Mouse (Mus musculus) left cerebral cortex, adult 9 months (tissue): ENCODE results near the gene Apol10b.
"Not testable (repeated sequence)": the region's sequence is repeated elsewhere in the genome, so short reads cannot be mapped to it uniquely, and the experiment has no call there.

ENCODE experiments used
- DNase-seq, 2 experiments: peaks; one replicate each; pipeline ENCODE4 v3.0.0; 2022; ENCODE audit warnings: low spot score in 2 of 2

Gene Apol10b

GRCm38 (mm10) chr15:77595961-77596360 lies at the start of gene Apol10b:
TSS of gene Apol10b (minus strand) at chr15:77596125.
- DNase-seq, result no peak

DNA sequence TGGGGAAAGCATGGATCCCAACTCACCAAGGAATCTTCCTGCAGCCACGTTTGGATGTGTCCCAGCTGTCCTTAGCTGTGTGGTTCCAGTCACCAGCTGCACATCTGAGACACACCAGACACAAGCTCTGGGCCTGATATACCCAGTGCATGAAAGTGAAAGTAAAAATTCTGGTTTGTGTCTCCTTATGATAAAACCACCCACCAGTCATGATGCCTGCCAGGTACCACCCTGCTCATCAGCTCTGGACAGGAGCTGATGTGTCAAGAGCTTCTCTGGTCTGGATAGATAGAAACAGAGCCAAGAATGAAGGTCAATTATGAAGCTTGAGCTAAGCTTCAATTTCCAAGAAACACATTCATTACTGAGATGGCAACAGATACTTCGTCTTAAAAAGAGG lies 47.3 kb upstream of the Apol10b start, which contains the start of gene Apol11b:
TSS of gene Apol11b (minus strand) at position 111 of the 400 bp plus-strand sequence.
- not testable (repeated sequence) for DNase-seq

DNA sequence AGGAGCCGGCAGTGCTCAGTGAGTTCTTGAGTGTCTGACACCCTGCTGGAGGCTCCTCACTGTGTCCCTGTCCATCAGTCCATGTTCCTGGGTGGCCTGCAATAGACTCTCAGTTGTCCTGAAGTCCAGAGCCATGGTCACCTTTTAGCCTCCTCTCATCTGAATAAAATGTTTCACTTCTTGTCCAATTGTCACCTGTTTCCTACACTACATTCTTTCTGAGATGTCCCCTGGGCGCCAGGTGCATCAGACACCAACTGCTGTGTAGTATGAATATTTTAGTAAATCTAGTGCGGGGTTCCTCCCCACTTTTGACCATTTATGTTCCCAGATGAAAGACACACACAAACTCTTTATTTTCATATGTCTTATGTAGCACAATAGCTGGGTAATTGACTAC lies 33.9 kb upstream of the Apol10b start:
- DNase-seq, result not testable (repeated sequence)

- DNase-seq, result not testable (repeated sequence)
Observed at GRCm38 (mm10) chr15:77628647-77629046, 32.7 kb upstream of the Apol10b start.

- DNase-seq, result not testable (repeated sequence)
Observed at GRCm38 (mm10) chr15:77626471-77626870, 30.5 kb upstream of the Apol10b start.

DNA sequence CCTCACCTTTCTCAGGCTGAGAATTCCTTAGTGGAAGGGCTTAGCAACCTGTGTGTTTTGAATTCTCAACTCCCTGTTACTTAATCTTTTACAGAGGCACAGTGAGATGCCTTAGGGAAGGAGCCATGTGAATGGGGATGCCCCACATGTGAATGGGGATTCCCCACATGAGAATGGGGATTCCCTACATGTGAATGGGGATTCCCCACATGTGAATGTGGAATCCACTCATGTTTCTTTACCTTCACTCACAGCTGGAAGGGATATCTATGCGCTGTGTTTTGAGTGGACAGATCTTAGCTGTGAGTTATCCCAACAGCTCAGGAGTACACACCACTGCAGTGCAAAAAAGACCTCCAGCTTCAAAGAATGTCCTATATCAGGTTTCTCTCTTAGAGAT lies 28.8 kb upstream of the Apol10b start:
- DNase-seq, result no peak

DNA sequence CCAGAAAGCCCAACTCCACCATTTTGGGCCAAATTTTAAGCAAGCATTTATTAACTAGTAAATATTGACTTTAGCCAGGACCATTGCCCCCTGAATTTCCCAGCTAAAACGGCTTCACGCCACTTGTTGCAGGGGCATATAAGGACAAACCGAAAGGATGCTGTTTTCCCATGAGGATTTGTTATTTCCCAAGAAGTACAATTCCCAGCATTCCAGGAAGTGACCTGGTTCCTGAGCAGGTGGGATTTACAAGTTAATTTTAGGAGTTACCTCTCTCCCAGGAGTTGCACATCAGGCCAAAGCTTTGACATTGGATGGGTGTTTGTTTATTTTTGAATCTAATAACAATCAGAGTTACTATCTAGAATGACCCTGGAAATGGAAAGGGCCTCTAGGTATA lies 10.1 kb upstream of the Apol10b start:
- no peak for DNase-seq

GRCm38 (mm10) chr15:77598958-77599357 lies 3.0 kb upstream of the Apol10b start, which contains the start of gene Gm36245:
TSS of gene Gm36245 (plus strand) at chr15:77599258.
- DNase-seq, result no peak

- no peak for DNase-seq
Observed at GRCm38 (mm10) chr15:77598429-77598828, 2.5 kb upstream of the Apol10b start.

GRCm38 (mm10) chr15:77593557-77593956 lies 2.4 kb downstream of the Apol10b start:
- DNase-seq, result no peak

DNA sequence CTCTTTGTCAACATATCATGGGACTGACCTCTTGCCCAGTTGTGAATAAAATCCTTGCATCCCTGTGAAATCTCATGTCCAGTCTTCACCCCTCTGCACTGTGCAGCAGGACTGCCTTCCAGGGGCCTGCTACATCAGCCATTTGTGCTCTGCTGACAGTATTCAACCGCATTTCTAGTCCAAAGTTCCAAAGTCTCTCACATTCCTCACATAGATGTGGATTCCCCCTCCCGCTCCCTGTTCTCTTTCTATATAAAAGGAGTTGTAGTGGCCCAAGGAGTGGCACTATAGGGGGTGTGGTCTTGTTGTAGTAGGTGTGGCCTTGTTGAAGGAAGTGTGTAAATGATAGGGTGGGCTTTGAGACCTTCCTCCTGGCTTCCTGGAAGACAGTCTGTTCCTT lies 5.0 kb downstream of the Apol10b start:
- no peak for DNase-seq

DNA sequence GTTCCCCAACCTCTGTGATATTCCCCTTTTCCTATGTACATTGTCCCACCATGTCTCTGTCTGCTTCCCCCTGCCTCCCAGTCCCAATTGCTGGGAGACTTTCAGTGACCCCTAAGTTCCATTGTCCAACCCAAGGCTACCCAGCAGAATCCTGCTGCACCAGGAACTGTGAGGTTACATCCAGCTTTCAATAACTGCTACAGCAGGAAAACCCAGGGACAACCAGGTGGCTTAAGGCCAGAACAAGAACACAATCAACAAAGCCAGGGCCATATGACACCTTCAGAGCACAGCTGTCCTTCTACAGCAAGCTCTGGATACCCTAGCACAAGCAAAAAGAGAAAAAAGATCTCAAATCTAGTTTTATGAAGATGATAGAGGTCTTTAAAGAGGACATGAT lies 6.9 kb downstream of the Apol10b start:
- DNase-seq, result no peak

DNA sequence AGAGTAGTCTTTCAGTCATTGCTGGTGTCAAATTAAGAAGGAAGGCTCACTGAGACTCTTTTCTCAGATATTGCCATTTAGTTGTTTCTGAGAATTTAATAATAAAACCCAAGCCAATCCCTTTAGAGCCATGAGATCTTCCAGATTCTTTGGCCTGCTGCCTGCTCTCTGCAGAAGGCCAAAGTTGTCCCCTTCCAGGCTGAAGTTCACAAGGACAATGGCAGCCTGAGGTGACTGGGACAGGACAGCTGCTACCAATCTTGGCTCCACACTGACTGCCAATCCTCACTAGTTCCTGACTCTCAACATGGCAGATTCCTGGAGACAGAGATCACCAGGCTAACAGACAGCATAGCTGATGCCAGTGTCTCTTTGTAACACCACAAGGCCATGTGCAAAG lies 8.9 kb downstream of the Apol10b start:
- no peak for DNase-seq

- DNase-seq, result peak in 1 of 2 experiments; percentile 7
Observed at GRCm38 (mm10) chr15:77581681-77582080, 14.2 kb downstream of the Apol10b start.

GRCm38 (mm10) chr15:77579311-77579710 lies 16.6 kb downstream of the Apol10b start:
- no peak for DNase-seq

GRCm38 (mm10) chr15:77578801-77579200 lies 17.1 kb downstream of the Apol10b start:
- DNase-seq, result no peak

DNA sequence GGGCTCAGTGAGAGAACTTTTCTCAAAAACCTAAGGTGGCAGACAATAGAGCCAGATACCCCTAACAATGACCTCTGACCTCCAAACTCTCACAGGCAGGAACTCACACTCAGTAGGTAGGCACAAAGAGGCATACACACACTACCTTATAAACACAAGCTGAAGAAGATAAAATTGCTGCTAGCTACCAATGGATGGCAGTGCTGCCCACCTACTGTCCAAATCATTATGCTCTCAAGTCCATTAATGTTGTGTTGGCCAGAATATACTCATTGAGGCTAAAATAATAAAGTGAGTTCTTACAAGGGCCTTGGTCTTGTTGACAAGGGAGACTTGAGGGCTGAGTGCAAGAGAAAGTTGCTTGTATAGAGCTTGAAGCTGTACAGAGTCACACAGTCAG lies 32.7 kb downstream of the Apol10b start:
- DNase-seq, result no peak

DNA sequence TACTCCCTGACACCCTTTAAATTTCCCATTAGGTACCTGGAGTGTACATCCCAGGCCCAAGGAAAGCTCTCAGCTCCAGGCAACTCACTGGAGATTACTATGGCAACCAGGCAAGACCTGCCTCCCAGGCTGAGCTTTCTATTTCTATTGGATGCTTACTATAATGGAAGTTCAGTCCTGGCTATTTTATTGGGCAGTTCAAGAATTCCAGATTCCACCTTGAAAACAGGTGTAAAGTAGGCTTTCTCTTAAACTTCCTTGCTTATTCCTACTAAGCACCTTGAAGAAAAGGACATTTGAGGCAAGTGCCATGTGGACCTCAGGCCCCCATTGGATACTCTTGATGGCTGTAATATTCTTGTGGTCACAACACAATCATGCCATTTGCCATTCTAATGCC lies 34.1 kb downstream of the Apol10b start, which contains the start of gene 1700025B11Rik:
TSS of gene 1700025B11Rik (minus strand) at position 101 of the 400 bp plus-strand sequence.
- no peak for DNase-seq

- DNase-seq, result not testable (repeated sequence)
Observed at GRCm38 (mm10) chr15:77539221-77539620, 56.7 kb downstream of the Apol10b start.
